Mouse (Mus musculus): ENCODE results near the gene Dglucy.

GRCm38 (mm10) chr12:100770765-100771164, 8.1 kb upstream of the Dglucy start:
- TF ChIP-seq CTCF (IDR thresholded peaks at IDR 0.05; ENCODE audit: low read depth) (no peak), EP300 (IDR thresholded peaks at IDR 0.05; ENCODE audit: low read depth) (no peak)
